8 mouse cellular contexts compared by ENCODE assay signal in genomic region chr6:120539781-120540231, GRCm38 (mm10). TPM values are rescaled to one million over a fixed set of nuclear protein-coding genes. Genes with fewer than 3 reads are reported as not detected.
A peak's percentile ranks its signal among the peaks of the same experiment; 100 is the strongest.
DNase-seq lines count a peak whose midpoint lies in the region; ATAC-seq and TF ChIP-seq lines count a peak whose summit lies in the region.

No protein-coding gene starts in this region.

- no peaks in the 10 kb centered on the region; the same call in 1 of the 2 replicates for H3K36me3 ChIP-seq in heart, adult 2 months (ENCODE audit: control insufficient read depth, insufficient read depth, low read length)
- H3K36me3 ChIP-seq in intestine, postnatal 0 days (ENCODE audit: control insufficient read depth, insufficient read depth), result no peaks in the 10 kb centered on the region
- no peaks in the 10 kb centered on the region for H3K36me3 ChIP-seq in lung, embryonic 14.5 days (ENCODE audit: insufficient read depth)

- H3K4me2 ChIP-seq in intestine, postnatal 0 days (replicated peaks; ENCODE audit: low read depth), result no peak overlapping the region
- peak overlapping the region; percentile 67; the same call in 1 of the 2 replicates for H3K4me2 ChIP-seq in lung, embryonic 14.5 days

- DNase-seq in left cerebral cortex, postnatal 4 days, result peak; percentile 24
- DNase-seq in left cerebral cortex, adult 18-20 months (ENCODE audit: low spot score in 2 of 2), result no peak
- DNase-seq in heart, adult 2 months, result peak; percentile 76 to 88
- no peak for DNase-seq in lung, embryonic 14.5 days
- peak; percentile 70 for DNase-seq in skeletal muscle tissue, adult 2 months (ENCODE audit: low read depth, low spot score)
- DNase-seq in thymus, postnatal 4 days, result no peak
- no peak for DNase-seq in yolk sac, embryonic 10.5 days (ENCODE audit: low spot score)

- peak overlapping the region; percentile 18; the same call in 1 of the 2 replicates for H3K4me3 ChIP-seq in heart, adult 2 months
- no peak overlapping the region for H3K4me3 ChIP-seq in intestine, postnatal 0 days (ENCODE audit: low read depth, low read length)
- H3K4me3 ChIP-seq in lung, embryonic 14.5 days (ENCODE audit: low read depth, low read length), result no peak overlapping the region

- peak overlapping the region; percentile 7; the same call in 1 of the 2 replicates for H3K9ac ChIP-seq in heart, adult 2 months (ENCODE audit: low read depth, low read length)
- no peak overlapping the region for H3K9ac ChIP-seq in intestine, postnatal 0 days (ENCODE audit: low read depth, low read length)
- H3K9ac ChIP-seq in lung, embryonic 14.5 days, result no peak overlapping the region

- no peak for TF ChIP-seq POLR2A in heart, adult 2 months (IDR thresholded peaks at IDR 0.05; ENCODE audit: insufficient read depth, low read depth, low read length)

- H3K27ac ChIP-seq in heart, adult 2 months, result peak overlapping the region; percentile 99
- no peak overlapping the region for H3K27ac ChIP-seq in intestine, postnatal 0 days (ENCODE audit: low read depth, low read length)
- H3K27ac ChIP-seq in lung, embryonic 14.5 days (ENCODE audit: low read depth), result no peak overlapping the region

- H3K9me3 ChIP-seq in intestine, postnatal 0 days (ENCODE audit: control insufficient read depth), result no peaks in the 10 kb centered on the region
- H3K9me3 ChIP-seq in lung, embryonic 14.5 days (ENCODE audit: low read depth, low read length), result no peaks in the 10 kb centered on the region

- TF ChIP-seq EP300 in heart, adult 2 months (IDR thresholded peaks at IDR 0.05; ENCODE audit: insufficient read depth, low read depth, low read length), result peak; percentile 70; the same call in 1 of the 2 replicates

- H3K4me1 ChIP-seq in heart, adult 2 months (ENCODE audit: control insufficient read depth, insufficient read depth, low read length), result peaks cover 5% of the 10 kb centered on the region
- H3K4me1 ChIP-seq in intestine, postnatal 0 days (replicated peaks; ENCODE audit: control insufficient read depth, insufficient read depth, low read length), result peaks cover 3% of the 10 kb centered on the region; the same call in 1 of the 2 replicates
- H3K4me1 ChIP-seq in lung, embryonic 14.5 days (ENCODE audit: insufficient read depth), result no peaks in the 10 kb centered on the region

- WGBS in heart, adult 2 months, result 10% methylated on average over 10 of the region's 10 CpGs
- 57% methylated on average over 10 of the region's 10 CpGs for WGBS in intestine, postnatal 0 days
- 52% methylated on average over 10 of the region's 10 CpGs for WGBS in lung, embryonic 14.5 days

- intact Hi-C loops in left cerebral cortex, postnatal 4 days (cut with DNase I), result loop anchor here (2.0 kb wide), 1 partner anchor 197 kb away; no protein-coding TSS in a partner anchor
- intact Hi-C loops in heart, adult 2 months (cut with DNase I), result loop anchor here (1.0 to 5.0 kb wide), 7 partner anchors 41 to 357 kb away; no protein-coding TSS in a partner anchor

- TF ChIP-seq CTCF in heart, adult 2 months (IDR thresholded peaks at IDR 0.05), result no peak
- no peak for TF ChIP-seq CTCF in intestine, postnatal 0 days (IDR thresholded peaks at IDR 0.05; ENCODE audit: low read depth)
- TF ChIP-seq CTCF in lung, embryonic 14.5 days (IDR thresholded peaks at IDR 0.05; ENCODE audit: low read depth), result no peak

- peak; percentile 11; the same call in 1 of the 2 replicates for ATAC-seq in intestine, postnatal 0 days
- no peak for ATAC-seq in lung, embryonic 14.5 days (ENCODE audit: insufficient read depth)

- no peaks in the 10 kb centered on the region for H3K79me2 ChIP-seq in heart, adult 2 months (replicated peaks; ENCODE audit: control insufficient read depth, insufficient read depth, low read length)

- no peaks in the 10 kb centered on the region for H3K27me3 ChIP-seq in heart, adult 2 months (ENCODE audit: control insufficient read depth, insufficient read depth, low read length)
- no peaks in the 10 kb centered on the region for H3K27me3 ChIP-seq in intestine, postnatal 0 days (replicated peaks; ENCODE audit: control insufficient read depth, insufficient read depth, low read length)
- H3K27me3 ChIP-seq in lung, embryonic 14.5 days (ENCODE audit: insufficient read depth, low read length), result no peaks in the 10 kb centered on the region

RNA-seq across cellular contexts. Expression of gene Hdhd5, which starts 8.7 kb away (rescaled TPM):
- 10 to 100 TPM; 27.1 to 31.6 TPM for total RNA-seq in left cerebral cortex, postnatal 4 days (2021)
- total RNA-seq in left cerebral cortex, adult 18-20 months (2021), result 10 to 100 TPM; 32.3 to 35.3 TPM
- total RNA-seq in heart, adult 2 months (2021), result 10 to 100 TPM; 17.1 to 18.4 TPM
- polyA plus RNA-seq in heart, adult 2 months (2012; rRNA removed), result 29.9 and 38.7 TPM in 2 replicates
- 5.9 and 6.1 TPM in 2 replicates for polyA plus RNA-seq in intestine, postnatal 0 days (2015; fragmentation: Nextera tagmentation; extraction: Ambion mirVana)
- polyA plus RNA-seq in lung, embryonic 14.5 days (2014; fragmentation: Nextera tagmentation; extraction: Ambion mirVana), result 13.9 and 15.6 TPM in 2 replicates

RNA-seq across cellular contexts. Expression of gene Tmem121b, which starts 46.2 kb away (rescaled TPM):
- 10 to 100 TPM; 28.9 to 29.6 TPM for total RNA-seq in left cerebral cortex, postnatal 4 days (2021)
- 10 to 100 TPM; 56.6 to 57.9 TPM for total RNA-seq in left cerebral cortex, adult 18-20 months (2021)
- not detected for total RNA-seq in heart, adult 2 months (2021)
- not detected in 2 replicates for polyA plus RNA-seq in heart, adult 2 months (2012; rRNA removed)
- 0.03 and 0.05 TPM in 2 replicates for polyA plus RNA-seq in intestine, postnatal 0 days (2015; fragmentation: Nextera tagmentation; extraction: Ambion mirVana)
- polyA plus RNA-seq in lung, embryonic 14.5 days (2014; fragmentation: Nextera tagmentation; extraction: Ambion mirVana), result 0.14 and 0.17 TPM in 2 replicates

Comparison
In these comparisons a context has a peak if more than half of its experiments do, and no peak if none do; other contexts are left out.
1. DNase-seq: peak in left cerebral cortex, postnatal 4 days (single experiment), heart, adult 2 months (2 of 2) and skeletal muscle tissue, adult 2 months (single experiment); none in left cerebral cortex, adult 18-20 months (0 of 2), lung, embryonic 14.5 days (single experiment), thymus, postnatal 4 days (single experiment) and yolk sac, embryonic 10.5 days (single experiment).
2. RNA of gene Tmem121b, which starts 46.2 kb away (total RNA-seq): 56.6 to 57.9 TPM in left cerebral cortex, adult 18-20 months and 28.9 to 29.6 TPM in left cerebral cortex, postnatal 4 days; not detected in heart, adult 2 months; every median in the first group is over 10 times any median in the second.